Mouse (Mus musculus) midbrain, embryonic 13.5 days (tissue): ENCODE results near the gene Nt5c2. TPM values are rescaled to one million over a fixed set of nuclear protein-coding genes. Genes with fewer than 3 reads are reported as not detected.

Source experiments
- ATAC-seq: fragments of 200-750 bp; cut with Nextera tagmentation; 2 replicates; pipeline ENCODE4 v1.8.0; 2017; ENCODE audit warnings: mild to moderate bottlenecking, moderate TSS enrichment, moderate library complexity
- H3K27ac ChIP-seq: fragments of 300-500 bp; sonication (generic); 2 replicates; pipeline ENCODE4 v1.5.1; 2015; ENCODE audit warnings: inconsistent platforms, mild to moderate bottlenecking, moderate library complexity
- H3K27me3 ChIP-seq: fragments of 300-500 bp; sonication (generic); 2 replicates; pipeline ENCODE4 v1.6.1; 2015; ENCODE audit warnings: mild to moderate bottlenecking, inconsistent platforms
- H3K36me3 ChIP-seq: fragments of 300-500 bp; sonication (generic); 2 replicates; pipeline ENCODE4 v1.6.1; 2015; ENCODE audit warnings: mild to moderate bottlenecking, inconsistent platforms
- H3K4me1 ChIP-seq: fragments of 300-500 bp; sonication (generic); replicated peaks from 2 replicates; pipeline ENCODE4 v1.6.1; 2015; ENCODE audit warnings: inconsistent platforms
- H3K4me2 ChIP-seq: fragments of 300-500 bp; sonication (generic); replicated peaks from 2 replicates; pipeline ENCODE4 v1.6.1; 2015; ENCODE audit warnings: moderate library complexity, mild to moderate bottlenecking, inconsistent platforms
- H3K4me3 ChIP-seq: fragments of 300-500 bp; sonication (generic); replicated peaks from 2 replicates; pipeline ENCODE4 v1.5.1; 2015; ENCODE audit warnings: mild to moderate bottlenecking, inconsistent platforms
- H3K9ac ChIP-seq: fragments of 300-500 bp; sonication (generic); replicated peaks from 2 replicates; pipeline ENCODE4 v1.6.1; 2015; ENCODE audit warnings: mild to moderate bottlenecking, inconsistent platforms
- H3K9me3 ChIP-seq: fragments of 300-500 bp; sonication (generic); 2 replicates; pipeline ENCODE4 v1.6.1; 2016; ENCODE audit warnings: mild to moderate bottlenecking, inconsistent platforms
- WGBS: fragments of 180-500 bp; shearing (Covaris S2); methylation state at CpG from one replicate; pipeline ENCODE4 v1.1.7; 2015; 5-methylcytosine and 5-hydroxymethylcytosine counted together
- polyA plus RNA-seq: library from polyadenylated mRNA; unstranded; fragments of >200 nt; fragmentation: Nextera tagmentation; extraction: Ambion mirVana; gene quantifications from 2 replicates; pipeline ENCODE4 v1.2.1, GENCODE M21; 2015

Gene Nt5c2
- 96.0 and 97.2 TPM in 2 replicates for polyA plus RNA-seq

DNA sequence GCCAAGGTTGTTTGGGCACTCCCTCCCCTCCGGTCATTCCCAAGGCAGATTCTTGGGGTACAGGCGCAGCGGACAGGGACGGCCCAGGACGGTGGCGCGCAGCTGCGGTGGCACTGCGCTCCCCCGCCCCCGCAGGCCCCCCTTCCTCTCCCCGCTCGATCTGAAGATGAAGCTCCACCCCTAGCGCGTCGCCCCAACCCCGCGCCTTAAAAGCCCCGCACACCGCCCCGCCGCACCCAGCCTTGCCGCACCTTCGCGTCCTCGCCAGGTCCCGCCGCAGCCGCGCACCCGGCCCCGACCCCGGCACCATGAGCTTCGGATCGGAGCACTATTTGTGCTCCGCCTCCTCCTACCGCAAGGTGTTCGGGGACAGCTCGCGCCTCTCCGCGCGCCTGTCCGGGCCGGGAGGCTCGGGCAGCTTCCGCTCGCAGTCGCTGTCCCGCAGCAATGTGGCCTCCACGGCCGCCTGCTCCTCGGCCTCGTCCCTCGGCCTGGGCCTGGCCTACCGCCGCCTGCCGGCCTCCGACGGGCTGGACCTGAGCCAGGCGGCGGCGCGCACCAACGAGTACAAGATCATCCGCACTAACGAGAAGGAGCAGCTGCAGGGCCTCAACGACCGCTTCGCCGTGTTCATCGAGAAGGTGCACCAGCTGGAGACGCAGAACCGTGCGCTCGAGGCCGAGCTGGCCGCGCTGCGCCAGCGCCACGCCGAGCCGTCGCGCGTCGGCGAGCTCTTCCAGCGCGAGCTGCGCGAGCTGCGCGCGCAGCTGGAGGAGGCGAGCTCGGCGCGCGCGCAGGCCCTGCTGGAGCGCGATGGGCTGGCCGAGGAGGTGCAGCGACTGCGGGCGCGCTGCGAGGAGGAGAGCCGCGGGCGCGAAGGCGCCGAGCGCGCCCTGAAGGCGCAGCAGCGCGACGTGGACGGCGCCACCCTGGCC lies at the start of gene Nt5c2, which contains the start of gene Ina:
Gene Nt5c2, minus strand, starts transcription at position 707 of the 935 bp plus-strand sequence.
Gene Ina, plus strand, starts transcription at position 252 of the 935 bp plus-strand sequence.
- WGBS: under 1% methylated on average over 123 of the region's 124 CpGs
- Histone ChIP-seq H3K27ac (peak within 1 kb of the TSS; percentile 97), H3K4me3 (peak within 1 kb of the TSS; percentile 86), H3K36me3 (no peaks in the 10 kb centered on the region), H3K9me3 (no peaks in the 10 kb centered on the region), H3K4me1 (peaks cover 13% of the 10 kb centered on the region), H3K4me2 (peak within 1 kb of the TSS; percentile 62), H3K27me3 (peaks cover 38% of the 10 kb centered on the region), H3K9ac (peak within 1 kb of the TSS; percentile 94)
- ATAC-seq: peak; percentile 87

DNA sequence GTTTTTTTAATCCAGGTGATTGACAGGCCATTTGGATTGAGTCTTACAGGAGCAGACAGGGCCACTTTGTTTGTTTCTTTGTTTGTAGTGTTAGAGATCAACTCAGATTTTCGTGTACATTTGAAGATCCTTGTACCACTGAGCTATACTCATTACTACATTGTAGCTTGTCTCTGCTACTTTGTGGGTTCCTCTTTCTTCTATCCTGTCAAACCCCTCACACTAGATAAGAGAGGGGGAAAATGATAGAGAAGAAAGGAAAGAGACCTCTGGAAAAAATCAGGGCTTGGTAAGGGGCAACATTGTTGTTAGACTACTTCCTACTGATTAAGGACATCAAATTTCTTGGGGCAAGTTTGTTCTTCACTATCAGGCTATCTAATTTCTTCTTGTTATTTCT lies 42.7 kb upstream of the Nt5c2 start:
- no peaks in the 10 kb centered on the region for H3K36me3 ChIP-seq
- no peak overlapping the region for H3K4me2 ChIP-seq
- H3K9ac ChIP-seq: no peak overlapping the region
- ATAC-seq: no peak
- H3K27ac ChIP-seq: no peak overlapping the region
- H3K27me3 ChIP-seq: no peaks in the 10 kb centered on the region
- no peak overlapping the region for H3K4me3 ChIP-seq
- no peaks in the 10 kb centered on the region for H3K4me1 ChIP-seq
- no peaks in the 10 kb centered on the region for H3K9me3 ChIP-seq
- WGBS: 76% methylated on average over 1 of the region's 1 CpGs

DNA sequence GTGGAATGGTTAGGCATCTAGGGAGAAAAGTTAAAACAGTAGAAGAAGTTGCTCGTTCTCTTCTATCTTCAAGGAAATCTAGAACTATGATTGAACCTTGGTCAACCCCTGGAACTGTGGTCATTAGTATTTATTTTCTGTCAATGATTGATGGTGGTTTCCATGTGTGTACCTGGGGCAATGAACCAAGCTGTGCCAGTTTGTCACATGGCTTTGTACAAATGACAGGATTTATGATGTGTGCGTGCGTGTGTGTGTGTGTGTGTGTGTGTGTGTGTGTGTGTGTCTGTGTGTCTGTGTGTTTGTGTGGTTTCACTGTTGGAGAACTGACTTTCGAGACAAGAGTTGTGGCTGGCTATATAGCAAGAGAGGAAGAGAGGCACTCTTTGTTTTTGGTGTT lies 38.5 kb upstream of the Nt5c2 start:
- ATAC-seq: no peak
- H3K9ac ChIP-seq: no peak overlapping the region
- 93% methylated on average over 4 of the region's 4 CpGs for WGBS

DNA sequence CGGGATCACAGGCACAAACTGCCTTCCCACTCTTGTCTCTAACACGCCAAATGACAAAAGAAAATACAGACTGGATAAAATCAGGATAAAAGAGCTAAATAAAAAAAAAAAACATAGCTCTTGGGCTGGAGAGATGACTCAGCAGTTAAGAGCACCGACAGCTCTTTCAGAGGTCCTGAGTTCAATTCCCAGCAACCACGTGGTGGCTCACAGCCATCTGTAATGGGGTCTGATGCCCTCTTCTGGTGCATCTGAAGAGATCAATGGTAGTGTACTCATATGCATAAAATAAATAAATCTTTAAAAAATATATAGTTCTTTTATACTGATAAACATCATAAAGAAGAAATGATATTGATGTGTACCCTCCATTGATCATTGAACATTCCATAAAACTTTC lies 38.0 kb upstream of the Nt5c2 start:
- Histone ChIP-seq H3K27ac (no peak overlapping the region), H3K4me2 (no peak overlapping the region), H3K36me3 (peaks cover 3% of the 10 kb centered on the region; the same call in 1 of the 2 replicates), H3K27me3 (no peaks in the 10 kb centered on the region), H3K9me3 (no peaks in the 10 kb centered on the region), H3K4me3 (no peak overlapping the region), H3K4me1 (peaks cover 16% of the 10 kb centered on the region), H3K9ac (no peak overlapping the region)
- ATAC-seq: no peak
- WGBS: 84% methylated on average over 4 of the region's 4 CpGs

More for the DNA sequence above, 38.5 kb upstream of the Nt5c2 start:
- H3K9me3 ChIP-seq: no peaks in the 10 kb centered on the region
- no peaks in the 10 kb centered on the region for H3K27me3 ChIP-seq
- H3K4me1 ChIP-seq: peaks cover 16% of the 10 kb centered on the region
- no peak overlapping the region for H3K4me2 ChIP-seq
- H3K27ac ChIP-seq: no peak overlapping the region
- no peak overlapping the region for H3K4me3 ChIP-seq
- no peaks in the 10 kb centered on the region for H3K36me3 ChIP-seq

DNA sequence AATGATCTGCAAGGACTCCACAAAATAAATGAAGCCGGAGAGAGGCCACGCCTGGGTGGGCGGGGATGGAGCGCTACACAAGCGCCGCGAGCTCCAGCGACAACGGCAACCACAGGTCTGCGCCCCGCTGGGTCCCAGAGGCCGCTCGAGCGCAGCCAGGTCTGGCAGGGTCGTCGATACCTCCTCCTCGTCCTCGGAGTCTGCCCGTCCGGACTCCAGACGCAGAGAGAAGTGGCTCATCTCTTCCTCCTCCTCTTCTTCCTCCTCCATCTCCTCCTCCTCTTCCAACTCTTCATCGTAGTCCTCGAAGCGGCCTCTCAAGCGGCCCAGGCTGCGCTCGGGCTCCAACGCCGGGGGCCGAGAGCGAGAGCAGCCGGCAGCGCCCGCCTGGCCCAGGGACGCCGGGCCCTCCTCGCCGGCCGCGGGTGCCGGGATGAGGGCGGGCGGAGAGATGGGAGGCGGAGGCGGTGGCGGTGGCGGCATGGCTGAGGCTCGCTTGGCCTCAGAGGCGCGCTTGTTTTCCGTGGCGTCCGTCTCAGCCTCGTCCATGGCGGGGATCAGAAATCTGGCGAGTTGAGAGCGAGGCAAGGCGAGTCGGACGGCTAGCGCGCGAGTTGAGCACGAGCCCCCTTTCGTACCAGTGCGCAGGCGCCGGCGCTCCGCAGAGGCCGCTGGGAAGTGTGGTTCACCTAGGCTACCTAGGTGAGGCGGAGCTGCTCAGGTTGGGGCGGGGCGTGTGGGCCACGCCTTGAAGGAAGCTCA lies 35.5 kb upstream of the Nt5c2 start, which contains the start of gene Pcgf6:
Gene Pcgf6, minus strand, starts transcription at position 636 of the 762 bp plus-strand sequence.
- H3K4me3 ChIP-seq: peak within 1 kb of the TSS; percentile 63
- H3K36me3 ChIP-seq: peaks cover 25% of the 10 kb centered on the region
- H3K27ac ChIP-seq: peak within 1 kb of the TSS; percentile 90
- peaks cover 16% of the 10 kb centered on the region for H3K4me1 ChIP-seq
- peak; percentile 93 for ATAC-seq
- no peaks in the 10 kb centered on the region for H3K9me3 ChIP-seq
- H3K27me3 ChIP-seq: no peaks in the 10 kb centered on the region
- under 1% methylated on average over 74 of the region's 75 CpGs for WGBS
- H3K9ac ChIP-seq: peak within 1 kb of the TSS; percentile 80
- H3K4me2 ChIP-seq: peak within 1 kb of the TSS; percentile 74

DNA sequence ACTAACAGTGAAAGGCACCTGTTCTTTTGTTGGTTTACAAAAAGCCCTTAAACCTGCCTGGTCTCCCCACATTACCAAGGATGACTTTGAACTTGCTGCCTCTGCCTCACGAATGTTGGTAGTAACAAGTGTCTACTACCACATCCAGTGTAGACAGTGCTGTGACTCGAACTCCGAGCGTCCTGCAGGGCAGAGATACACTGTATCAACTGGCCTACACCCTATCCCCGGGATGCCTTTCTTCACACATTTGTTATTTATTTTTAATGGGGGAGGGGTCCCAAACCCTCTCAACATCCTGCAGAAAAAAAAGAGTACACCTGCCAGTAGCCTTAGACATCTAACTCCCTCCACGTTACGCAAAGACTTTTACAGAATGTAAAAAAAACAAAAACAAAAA lies 34.9 kb upstream of the Nt5c2 start:
- H3K9ac ChIP-seq: peak overlapping the region; percentile 80
- peaks cover 16% of the 10 kb centered on the region for H3K4me1 ChIP-seq
- 8% methylated on average over 7 of the region's 7 CpGs for WGBS
- H3K27ac ChIP-seq: peak overlapping the region; percentile 90
- peak overlapping the region; percentile 63 for H3K4me3 ChIP-seq
- H3K9me3 ChIP-seq: no peaks in the 10 kb centered on the region
- H3K27me3 ChIP-seq: no peaks in the 10 kb centered on the region
- H3K36me3 ChIP-seq: peaks cover 28% of the 10 kb centered on the region
- peak; percentile 50; the same call in 1 of the 2 replicates for ATAC-seq
- peak overlapping the region; percentile 74 for H3K4me2 ChIP-seq

DNA sequence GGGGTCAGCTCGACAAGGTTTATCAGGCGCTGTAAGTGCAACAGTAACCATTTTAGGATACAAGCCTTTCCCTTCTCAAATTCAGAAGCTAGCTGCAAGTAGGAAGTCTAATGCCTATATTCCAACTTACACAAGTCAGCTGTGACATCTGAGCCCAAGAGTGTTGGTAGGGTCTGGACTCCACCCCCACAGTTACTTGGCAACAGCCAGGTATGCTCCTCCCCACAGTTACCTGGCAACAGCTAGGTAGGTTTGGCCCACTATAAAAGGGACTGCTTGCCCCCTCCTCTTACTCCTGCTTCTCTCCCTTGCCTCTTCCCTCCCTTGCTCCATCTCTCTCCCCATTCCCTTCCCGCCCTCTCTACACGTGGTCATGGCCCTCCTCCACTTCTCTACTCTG lies 34.1 kb upstream of the Nt5c2 start:
- WGBS: 62% methylated on average over 4 of the region's 4 CpGs
- Histone ChIP-seq H3K4me2 (peak overlapping the region; percentile 74), H3K36me3 (peaks cover 35% of the 10 kb centered on the region), H3K27ac (no peak overlapping the region), H3K27me3 (no peaks in the 10 kb centered on the region), H3K4me1 (peaks cover 16% of the 10 kb centered on the region), H3K9ac (peak overlapping the region; percentile 80; the same call in 1 of the 2 replicates), H3K9me3 (no peaks in the 10 kb centered on the region), H3K4me3 (peak overlapping the region; percentile 63; the same call in 1 of the 2 replicates)
- ATAC-seq: no peak

DNA sequence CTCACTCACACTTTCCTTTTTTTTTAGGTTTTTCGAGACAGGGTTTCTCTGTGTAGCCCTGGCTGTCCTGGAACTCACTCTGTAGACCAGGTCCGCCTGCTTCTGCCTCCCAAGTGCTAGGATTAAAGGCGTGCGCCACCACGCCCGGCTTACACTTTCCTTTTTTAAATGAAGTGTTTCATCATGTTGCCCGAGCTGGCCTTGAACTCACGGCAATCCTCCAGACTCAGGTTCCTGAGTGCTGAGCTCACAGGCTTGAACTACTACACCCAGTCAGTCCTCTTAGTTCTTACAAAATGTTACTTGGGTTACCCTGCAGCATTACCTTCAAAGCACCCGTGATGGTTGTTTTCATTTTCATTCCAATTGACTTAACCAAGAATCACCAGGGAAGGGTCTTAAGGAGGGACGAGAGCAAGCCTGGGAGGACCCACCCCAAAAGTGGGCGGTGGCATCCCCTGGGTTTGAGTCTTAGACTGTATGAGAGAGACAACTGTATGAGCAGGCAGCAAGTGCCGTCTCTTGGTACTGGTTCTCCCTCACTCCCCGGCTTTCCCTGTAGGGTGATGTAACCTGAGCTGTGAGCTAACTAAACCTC lies 32.4 kb upstream of the Nt5c2 start:
- ATAC-seq: no peak
- H3K9ac ChIP-seq: no peak overlapping the region
- WGBS: 91% methylated on average over 13 of the region's 13 CpGs
- H3K27ac ChIP-seq: no peak overlapping the region
- no peaks in the 10 kb centered on the region for H3K9me3 ChIP-seq
- no peaks in the 10 kb centered on the region for H3K27me3 ChIP-seq
- H3K4me3 ChIP-seq: no peak overlapping the region
- H3K4me2 ChIP-seq: no peak overlapping the region
- H3K4me1 ChIP-seq: peaks cover 16% of the 10 kb centered on the region
- peaks cover 40% of the 10 kb centered on the region for H3K36me3 ChIP-seq

DNA sequence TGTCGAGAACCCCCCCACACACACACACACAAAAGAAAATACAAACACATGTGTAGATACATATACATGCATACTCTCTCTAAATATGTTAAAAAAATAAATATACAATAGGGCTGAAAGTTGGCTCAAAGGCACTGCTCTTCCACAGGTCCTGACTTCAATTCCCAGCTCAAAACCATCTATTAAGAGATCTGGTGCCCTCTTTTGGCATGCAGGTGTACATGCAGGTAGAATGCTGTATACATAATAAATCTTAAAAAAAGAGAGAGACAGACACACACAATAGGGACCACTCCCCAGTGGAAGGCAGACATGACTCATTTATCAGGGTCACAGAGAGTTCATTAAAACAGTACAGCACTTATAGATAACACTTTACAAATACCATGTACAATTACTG lies 31.4 kb upstream of the Nt5c2 start:
- no peaks in the 10 kb centered on the region for H3K27me3 ChIP-seq
- no peak overlapping the region for H3K9ac ChIP-seq
- H3K9me3 ChIP-seq: no peaks in the 10 kb centered on the region
- peaks cover 16% of the 10 kb centered on the region for H3K4me1 ChIP-seq
- 97% methylated on average over 1 of the region's 1 CpGs for WGBS
- peaks cover 43% of the 10 kb centered on the region for H3K36me3 ChIP-seq
- H3K4me2 ChIP-seq: no peak overlapping the region
- ATAC-seq: no peak
- no peak overlapping the region for H3K4me3 ChIP-seq
- H3K27ac ChIP-seq: no peak overlapping the region

DNA sequence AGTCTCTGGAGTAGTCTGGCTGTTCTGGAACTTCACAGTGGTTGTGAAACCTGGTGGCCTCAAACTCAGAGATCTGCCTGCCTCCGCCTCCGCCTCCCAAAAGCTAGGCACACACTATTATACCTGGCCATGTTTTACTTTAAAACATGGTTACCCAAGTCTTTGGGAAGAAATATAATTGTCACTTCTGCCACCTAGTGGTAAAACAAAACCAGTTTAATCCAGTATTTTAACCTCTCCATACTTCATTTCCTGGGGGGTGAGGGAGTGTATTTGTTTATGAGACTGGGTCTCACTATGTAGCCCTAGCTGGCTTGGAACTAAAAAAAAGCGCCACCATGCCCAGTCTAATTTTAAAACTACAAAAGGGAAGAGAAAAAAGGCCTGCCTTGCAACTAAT lies 28.7 kb upstream of the Nt5c2 start:
- Histone ChIP-seq H3K36me3 (peaks cover 66% of the 10 kb centered on the region), H3K9me3 (no peaks in the 10 kb centered on the region), H3K9ac (no peak overlapping the region), H3K4me3 (no peak overlapping the region), H3K4me1 (no peaks in the 10 kb centered on the region; the same call in 1 of the 2 replicates), H3K27ac (no peak overlapping the region), H3K4me2 (no peak overlapping the region), H3K27me3 (no peaks in the 10 kb centered on the region)
- WGBS: 98% methylated on average over 3 of the region's 3 CpGs
- ATAC-seq: no peak

DNA sequence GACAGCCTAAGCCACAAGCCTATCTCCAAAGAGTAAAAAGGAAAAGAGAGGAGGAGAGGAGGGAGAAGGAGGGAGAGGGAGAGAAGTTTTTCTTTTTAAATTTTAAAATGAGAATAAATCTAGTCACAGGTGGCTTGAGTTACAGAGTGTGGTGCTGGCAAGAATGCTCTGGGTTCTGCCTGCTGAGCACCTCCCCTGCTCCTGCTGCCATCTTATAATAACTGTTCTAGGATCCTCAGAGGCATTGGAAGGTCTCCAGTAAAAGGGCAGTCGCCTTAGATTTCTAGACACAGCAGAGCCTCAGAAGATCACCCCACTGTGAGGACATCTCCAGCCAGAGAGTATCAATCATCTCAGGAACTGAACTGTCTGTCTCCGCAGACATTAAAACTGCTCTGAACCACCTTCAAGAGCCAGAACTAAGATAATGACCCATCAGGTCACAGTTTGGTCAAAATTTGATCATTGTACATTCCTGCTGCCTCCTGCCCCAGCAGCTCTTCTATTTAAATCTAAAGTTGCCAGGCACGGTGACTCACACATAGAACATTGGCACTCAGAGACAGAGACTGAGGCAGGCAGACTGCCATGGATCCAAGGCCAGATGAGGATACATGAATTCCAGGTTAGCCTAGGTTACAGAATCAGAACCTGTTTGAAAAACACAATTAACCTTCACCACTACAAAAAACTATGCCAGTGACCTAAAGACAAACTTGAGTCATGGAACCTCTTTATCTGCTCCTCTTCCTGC lies 25.9 kb upstream of the Nt5c2 start:
- Histone ChIP-seq H3K4me3 (no peak overlapping the region), H3K27me3 (no peaks in the 10 kb centered on the region), H3K27ac (no peak overlapping the region), H3K9me3 (no peaks in the 10 kb centered on the region), H3K4me1 (no peaks in the 10 kb centered on the region), H3K9ac (no peak overlapping the region), H3K36me3 (peaks cover 64% of the 10 kb centered on the region), H3K4me2 (no peak overlapping the region)
- WGBS: 96% methylated on average over 3 of the region's 3 CpGs
- no peak for ATAC-seq
